Mouse (Mus musculus): Measurements from ENCODE around the gene Qpct. TPM values are rescaled to one million over a fixed set of nuclear protein-coding genes. Genes with fewer than 3 reads are reported as not detected.

Gene Qpct
- polyA plus RNA-seq, 1 experiment from 2014 or later, result 53.8 TPM

- peak within 1 kb of the TSS; percentile 94 for H3K4me2 ChIP-seq (ENCODE audit: low read depth, low read length)
- H3K9me3 ChIP-seq (ENCODE audit: low read length), result no peaks in the 10 kb centered on the region
- DNase-seq, result peak; percentile 76
- no peaks in the 10 kb centered on the region for H3K36me3 ChIP-seq (replicated peaks; ENCODE audit: insufficient read depth, low read length)
- H3K27ac ChIP-seq (ENCODE audit: low read depth), result peak within 1 kb of the TSS; percentile 74
- no peak for TF ChIP-seq EP300 (IDR thresholded peaks at IDR 0.05; ENCODE audit: low read depth)
- no peak for TF ChIP-seq CTCF (IDR thresholded peaks at IDR 0.05; ENCODE audit: low read depth)
- peak within 1 kb of the TSS; percentile 83 for H3K9ac ChIP-seq (replicated peaks)
- no peaks in the 10 kb centered on the region for H3K27me3 ChIP-seq (ENCODE audit: insufficient read depth, low read length)
- ATAC-seq, result peak; percentile 90
- WGBS (ENCODE audit: insufficient replicate concordance), result under 1% methylated on average over 66 of the region's 113 CpGs
- H3K4me1 ChIP-seq (ENCODE audit: insufficient read depth), result peaks cover 23% of the 10 kb centered on the region
- peak within 1 kb of the TSS; percentile 70 for H3K4me3 ChIP-seq (ENCODE audit: low read depth, low read length)
These were observed 31.3 kb upstream of the Qpct start, which contains the start of gene Prkd3 for GRCm38 (mm10) chr17:79020208-79020983. Gene Prkd3 (minus strand): TSS chr17:79020816.

GRCm38 (mm10) chr17:79020984-79021335, 30.7 kb upstream of the Qpct start:
- DNase-seq, result no peak
- ATAC-seq, result peak; percentile 40
- H3K27me3 ChIP-seq (ENCODE audit: insufficient read depth, low read length), result no peaks in the 10 kb centered on the region

GRCm38 (mm10) chr17:79022746-79023145, 29.0 kb upstream of the Qpct start:
- WGBS (ENCODE audit: insufficient replicate concordance), result 16% methylated on average over 3 of the region's 3 CpGs

More at GRCm38 (mm10) chr17:79020984-79021335, 30.7 kb upstream of the Qpct start:
- H3K27ac ChIP-seq (ENCODE audit: low read depth), result peak overlapping the region; percentile 74
- H3K4me3 ChIP-seq (ENCODE audit: low read depth, low read length), result peak overlapping the region; percentile 70
- no peaks in the 10 kb centered on the region for H3K36me3 ChIP-seq (replicated peaks; ENCODE audit: insufficient read depth, low read length)
- peaks cover 19% of the 10 kb centered on the region for H3K4me1 ChIP-seq (ENCODE audit: insufficient read depth)
- TF ChIP-seq CTCF (IDR thresholded peaks at IDR 0.05; ENCODE audit: low read depth), result no peak
- no peak for TF ChIP-seq EP300 (IDR thresholded peaks at IDR 0.05; ENCODE audit: low read depth)
- peak overlapping the region; percentile 94 for H3K4me2 ChIP-seq (ENCODE audit: low read depth, low read length)
- WGBS (ENCODE audit: insufficient replicate concordance), result 1% methylated on average over 24 of the region's 24 CpGs
- no peaks in the 10 kb centered on the region for H3K9me3 ChIP-seq (ENCODE audit: low read length)
- peak overlapping the region; percentile 83 for H3K9ac ChIP-seq (replicated peaks)

GRCm38 (mm10) chr17:79024544-79024943, 27.2 kb upstream of the Qpct start:
- ATAC-seq (no peak), DNase-seq (no peak)
- 67% methylated on average over 4 of the region's 4 CpGs for WGBS (ENCODE audit: insufficient replicate concordance)
- H3K9me3 ChIP-seq (ENCODE audit: low read length), result no peaks in the 10 kb centered on the region
- no peaks in the 10 kb centered on the region for H3K36me3 ChIP-seq (replicated peaks; ENCODE audit: insufficient read depth, low read length)
- H3K27me3 ChIP-seq (ENCODE audit: insufficient read depth, low read length), result no peaks in the 10 kb centered on the region
- peaks cover 4% of the 10 kb centered on the region; the same call in 1 of the 2 replicates for H3K4me1 ChIP-seq (ENCODE audit: insufficient read depth)
- H3K4me3 ChIP-seq (ENCODE audit: low read depth, low read length), result no peak overlapping the region
- H3K9ac ChIP-seq (replicated peaks), result no peak overlapping the region
- no peak overlapping the region for H3K27ac ChIP-seq (ENCODE audit: low read depth)
- no peak overlapping the region for H3K4me2 ChIP-seq (ENCODE audit: low read depth, low read length)
- no peak for TF ChIP-seq EP300 (IDR thresholded peaks at IDR 0.05; ENCODE audit: low read depth)
- no peak for TF ChIP-seq CTCF (IDR thresholded peaks at IDR 0.05; ENCODE audit: low read depth)

More at GRCm38 (mm10) chr17:79022746-79023145, 29.0 kb upstream of the Qpct start:
- Histone ChIP-seq H3K9me3 (ENCODE audit: low read length) (no peaks in the 10 kb centered on the region), H3K9ac (replicated peaks) (no peak overlapping the region), H3K4me3 (ENCODE audit: low read depth, low read length) (no peak overlapping the region), H3K27me3 (ENCODE audit: insufficient read depth, low read length) (no peaks in the 10 kb centered on the region), H3K27ac (ENCODE audit: low read depth) (no peak overlapping the region), H3K4me1 (ENCODE audit: insufficient read depth) (peaks cover 14% of the 10 kb centered on the region), H3K36me3 (replicated peaks; ENCODE audit: insufficient read depth, low read length) (no peaks in the 10 kb centered on the region), H3K4me2 (ENCODE audit: low read depth, low read length) (no peak overlapping the region)
- TF ChIP-seq CTCF (IDR thresholded peaks at IDR 0.05; ENCODE audit: low read depth) (no peak), EP300 (IDR thresholded peaks at IDR 0.05; ENCODE audit: low read depth) (no peak)
- ATAC-seq, result no peak
- no peak for DNase-seq

- WGBS (ENCODE audit: insufficient replicate concordance), result 63% methylated on average over 3 of the region's 3 CpGs
- H3K9me3 ChIP-seq (ENCODE audit: low read length), result no peaks in the 10 kb centered on the region
- DNase-seq, result no peak
- TF ChIP-seq EP300 (IDR thresholded peaks at IDR 0.05; ENCODE audit: low read depth) (no peak), CTCF (IDR thresholded peaks at IDR 0.05; ENCODE audit: low read depth) (no peak)
- ATAC-seq, result no peak
- H3K4me2 ChIP-seq (ENCODE audit: low read depth, low read length), result peak overlapping the region; percentile 29; the same call in 1 of the 2 replicates
- H3K4me3 ChIP-seq (ENCODE audit: low read depth, low read length), result no peak overlapping the region
- H3K9ac ChIP-seq (replicated peaks), result no peak overlapping the region
- H3K27ac ChIP-seq (ENCODE audit: low read depth), result no peak overlapping the region
- H3K36me3 ChIP-seq (replicated peaks; ENCODE audit: insufficient read depth, low read length), result no peaks in the 10 kb centered on the region
- H3K4me1 ChIP-seq (ENCODE audit: insufficient read depth), result no peaks in the 10 kb centered on the region
- H3K27me3 ChIP-seq (ENCODE audit: insufficient read depth, low read length), result no peaks in the 10 kb centered on the region
These were observed 22.5 kb upstream of the Qpct start for GRCm38 (mm10) chr17:79029226-79029625.

- Histone ChIP-seq H3K9me3 (ENCODE audit: low read length) (no peaks in the 10 kb centered on the region), H3K9ac (replicated peaks) (no peak overlapping the region), H3K27me3 (ENCODE audit: insufficient read depth, low read length) (no peaks in the 10 kb centered on the region), H3K27ac (ENCODE audit: low read depth) (no peak overlapping the region), H3K4me2 (ENCODE audit: low read depth, low read length) (no peak overlapping the region), H3K4me3 (ENCODE audit: low read depth, low read length) (no peak overlapping the region), H3K36me3 (replicated peaks; ENCODE audit: insufficient read depth, low read length) (no peaks in the 10 kb centered on the region), H3K4me1 (ENCODE audit: insufficient read depth) (no peaks in the 10 kb centered on the region)
- ATAC-seq (no peak), DNase-seq (no peak)
- TF ChIP-seq CTCF (IDR thresholded peaks at IDR 0.05; ENCODE audit: low read depth), result no peak
- 64% methylated on average over 5 of the region's 5 CpGs for WGBS (ENCODE audit: insufficient replicate concordance)
These were observed 20.1 kb upstream of the Qpct start for GRCm38 (mm10) chr17:79031569-79031968.
